Mouse (Mus musculus): ENCODE measurements at regions not wholly inside any gene's neighbourhood (a gene's known extent, or its start where the extent isn't known, plus 50 kb on each side); places are given as distances from the start of the nearest gene placed in this dataset.

GRCm38 (mm10) chr14:120125315-120125714 lies 83.1 kb upstream of the Oxgr1 start:
- TF ChIP-seq CTCF (IDR thresholded peaks at IDR 0.05; ENCODE audit: low read depth, low read length) (no peak), POLR2A (IDR thresholded peaks at IDR 0.05; ENCODE audit: extremely low read depth, insufficient read depth, low read length) (no peak)

Measured in liver, adult 2 months (tissue).